Mouse (Mus musculus): ENCODE measurements at regions not wholly inside any gene's neighbourhood (a gene's known extent, or its start where the extent isn't known, plus 50 kb on each side); places are given as distances from the start of the nearest gene placed in this dataset.

GRCm38 (mm10) chr12:71618956-71619355, 211.9 kb upstream of the Daam1 start:
- DNase-seq (ENCODE audit: extremely low read depth, low read depth, low spot score) = no peak

DNA sequence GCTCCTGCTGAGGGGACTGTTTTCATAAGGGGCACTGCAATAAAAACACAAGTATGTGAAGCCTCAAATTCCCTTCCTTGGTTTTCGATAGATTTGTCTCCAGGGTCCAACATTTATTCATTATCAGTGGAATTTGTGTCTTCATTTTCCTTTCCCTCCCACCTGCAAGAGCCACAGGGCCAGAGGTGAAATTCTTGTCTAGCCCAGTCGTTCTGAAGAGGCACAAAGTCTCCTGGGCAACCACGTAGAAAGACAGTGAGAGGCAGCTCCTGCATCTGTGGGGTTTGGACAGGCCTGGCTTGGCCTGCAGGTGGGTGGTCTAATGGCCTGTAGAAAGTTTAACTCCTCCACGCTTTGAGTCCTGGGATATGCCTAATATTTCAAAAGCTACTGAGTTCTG, 211.3 kb upstream of the Daam1 start:
- no peak for DNase-seq (ENCODE audit: extremely low read depth, low read depth, low spot score)

- DNase-seq (ENCODE audit: extremely low read depth, low read depth, low spot score) = no peak
Observed at GRCm38 (mm10) chr12:71621542-71621941, 209.3 kb upstream of the Daam1 start.

- no peak for DNase-seq (ENCODE audit: extremely low read depth, low read depth, low spot score)
Observed at GRCm38 (mm10) chr12:71622761-71623160, 208.1 kb upstream of the Daam1 start.

GRCm38 (mm10) chr12:71623271-71623670, 207.6 kb upstream of the Daam1 start:
- DNase-seq (ENCODE audit: extremely low read depth, low read depth, low spot score) = no peak

GRCm38 (mm10) chr12:71624076-71624475, 206.8 kb upstream of the Daam1 start:
- no peak for DNase-seq (ENCODE audit: extremely low read depth, low read depth, low spot score)

GRCm38 (mm10) chr12:71624676-71625075, 206.2 kb upstream of the Daam1 start:
- no peak for DNase-seq (ENCODE audit: extremely low read depth, low read depth, low spot score)

DNA sequence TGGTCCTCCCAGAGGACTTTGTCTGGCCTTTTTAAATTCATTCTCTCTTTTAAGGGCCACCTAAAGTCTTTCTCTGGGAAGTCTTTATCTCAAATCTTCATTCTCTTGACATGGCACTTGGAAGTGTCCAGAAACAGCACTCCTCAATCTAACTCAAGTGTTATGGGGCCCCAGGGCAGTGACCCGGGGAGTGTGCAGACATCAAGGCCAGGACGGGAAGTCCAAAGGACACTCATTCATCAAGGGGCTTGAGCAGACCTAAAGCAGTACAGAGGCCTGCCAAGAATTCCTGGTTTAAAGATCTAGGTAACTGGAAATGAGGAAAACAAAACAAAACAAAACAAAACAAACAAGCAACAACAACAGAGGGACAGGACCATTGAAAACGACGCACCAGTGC, 205.8 kb upstream of the Daam1 start:
- DNase-seq (ENCODE audit: extremely low read depth, low read depth, low spot score) = no peak

DNA sequence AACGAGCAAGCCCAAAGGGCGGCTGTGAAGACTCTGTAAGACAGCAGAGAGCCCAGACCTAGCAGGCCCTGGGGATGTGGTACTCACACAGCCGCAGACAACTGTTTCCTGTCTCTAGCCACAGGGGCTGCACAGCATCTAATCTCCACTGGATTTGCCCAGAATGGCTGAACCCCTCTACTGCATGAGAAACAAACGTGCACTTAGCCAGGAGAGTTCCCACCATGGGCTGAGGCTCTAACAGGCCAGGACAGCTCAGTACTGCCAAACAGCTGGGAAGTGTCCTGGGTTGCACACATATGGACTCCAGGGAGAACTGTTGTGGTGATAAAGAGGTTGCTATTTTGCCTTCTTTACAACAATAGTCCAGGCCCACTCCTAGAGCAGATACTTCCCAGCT, 204.1 kb upstream of the Daam1 start:
- DNase-seq (ENCODE audit: extremely low read depth, low read depth, low spot score) = no peak

GRCm38 (mm10) chr12:71627421-71628339, 203.2 kb upstream of the Daam1 start:
- DNase-seq (ENCODE audit: extremely low read depth, low read depth, low spot score) = no peak

- no peak for DNase-seq (ENCODE audit: extremely low read depth, low read depth, low spot score)
Observed at GRCm38 (mm10) chr12:71628340-71628738, 202.5 kb upstream of the Daam1 start.

- no peak for DNase-seq (ENCODE audit: extremely low read depth, low read depth, low spot score)
Observed at GRCm38 (mm10) chr12:71628796-71629195, 202.1 kb upstream of the Daam1 start.

GRCm38 (mm10) chr12:71630386-71630785, 200.5 kb upstream of the Daam1 start:
- no peak for DNase-seq (ENCODE audit: extremely low read depth, low read depth, low spot score)

DNA sequence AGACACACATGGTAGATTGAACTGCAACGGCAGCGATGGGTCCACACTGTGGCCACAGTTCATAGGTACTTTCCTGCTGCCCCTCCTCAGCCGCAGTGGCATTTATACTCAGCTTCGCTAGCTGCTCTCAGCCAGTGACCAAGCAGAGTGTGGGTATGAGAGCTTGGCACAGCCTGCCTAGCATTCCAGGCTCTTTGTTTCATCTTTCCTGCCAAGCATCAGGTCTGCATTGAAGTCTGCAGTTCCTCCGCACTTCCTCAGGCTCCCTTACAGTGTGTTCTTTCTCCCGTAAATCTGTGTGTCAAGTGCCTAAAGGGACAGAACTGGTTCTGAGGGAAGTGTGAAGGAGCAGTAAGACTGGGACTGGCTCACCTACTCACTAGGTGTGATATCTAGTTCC, 194.6 kb upstream of the Daam1 start:
- no peak for DNase-seq (ENCODE audit: extremely low read depth, low read depth, low spot score)

DNA sequence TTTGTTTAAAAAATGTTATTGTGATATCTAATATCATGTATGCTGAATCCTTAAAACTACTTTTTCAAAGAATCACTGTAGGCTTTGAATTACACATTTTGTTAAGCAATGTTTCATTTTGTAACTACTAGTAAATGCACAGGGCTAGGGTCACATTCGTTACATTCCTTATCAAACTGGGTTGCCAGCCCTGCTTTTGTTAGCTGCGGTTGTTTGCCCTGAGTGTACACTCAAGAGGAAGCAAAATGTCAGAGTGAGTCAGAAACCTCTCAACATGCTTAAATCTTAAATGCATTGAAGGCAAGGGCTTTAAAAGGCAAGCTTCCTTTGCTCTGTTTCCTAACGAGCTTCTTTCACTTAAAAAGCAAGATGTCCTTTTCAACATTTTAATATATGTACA, 193.6 kb upstream of the Daam1 start:
- DNase-seq (ENCODE audit: extremely low read depth, low read depth, low spot score) = no peak

DNA sequence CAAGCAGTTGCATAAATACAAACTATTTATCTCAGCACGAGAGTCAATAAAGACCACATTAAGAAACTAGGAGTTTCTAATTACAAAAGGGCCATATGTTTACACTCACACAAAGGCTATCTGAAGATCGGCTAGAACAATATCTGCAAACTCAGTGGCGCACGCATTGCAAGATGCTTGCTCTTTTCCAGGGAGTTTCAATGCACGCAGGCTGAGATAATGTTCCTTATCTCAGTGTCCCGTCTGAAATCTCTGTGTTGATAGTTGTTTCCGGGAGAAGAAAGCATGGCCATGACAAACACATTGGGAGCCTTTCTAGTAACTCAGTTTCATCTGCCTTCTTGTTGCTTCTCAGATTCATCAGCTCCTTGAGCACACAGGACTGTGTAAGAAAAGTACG, 192.6 kb upstream of the Daam1 start:
- no peak for DNase-seq (ENCODE audit: extremely low read depth, low read depth, low spot score)

- no peak for DNase-seq (ENCODE audit: extremely low read depth, low read depth, low spot score)
Observed at GRCm38 (mm10) chr12:71640058-71640501, 190.8 kb upstream of the Daam1 start.

DNA sequence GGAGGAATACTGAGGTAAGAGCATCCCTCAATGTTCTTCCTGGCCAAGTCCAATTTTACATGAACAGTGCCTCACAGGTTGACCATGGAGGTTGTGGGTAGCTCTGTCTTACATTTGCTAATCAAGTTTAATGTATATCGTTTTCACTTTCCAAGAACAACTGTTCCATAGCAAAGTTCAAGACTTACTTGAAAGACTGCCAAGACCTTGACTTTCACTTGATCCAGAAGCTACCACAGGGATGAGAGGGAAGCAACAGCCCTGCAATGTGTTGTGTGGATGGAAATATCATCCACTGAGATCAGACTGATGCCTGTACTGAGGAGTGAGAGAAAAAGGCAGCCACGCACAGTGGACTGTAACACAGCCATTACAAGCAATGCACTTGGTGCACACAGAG, 189.4 kb upstream of the Daam1 start:
- DNase-seq (ENCODE audit: extremely low read depth, low read depth, low spot score) = no peak

DNA sequence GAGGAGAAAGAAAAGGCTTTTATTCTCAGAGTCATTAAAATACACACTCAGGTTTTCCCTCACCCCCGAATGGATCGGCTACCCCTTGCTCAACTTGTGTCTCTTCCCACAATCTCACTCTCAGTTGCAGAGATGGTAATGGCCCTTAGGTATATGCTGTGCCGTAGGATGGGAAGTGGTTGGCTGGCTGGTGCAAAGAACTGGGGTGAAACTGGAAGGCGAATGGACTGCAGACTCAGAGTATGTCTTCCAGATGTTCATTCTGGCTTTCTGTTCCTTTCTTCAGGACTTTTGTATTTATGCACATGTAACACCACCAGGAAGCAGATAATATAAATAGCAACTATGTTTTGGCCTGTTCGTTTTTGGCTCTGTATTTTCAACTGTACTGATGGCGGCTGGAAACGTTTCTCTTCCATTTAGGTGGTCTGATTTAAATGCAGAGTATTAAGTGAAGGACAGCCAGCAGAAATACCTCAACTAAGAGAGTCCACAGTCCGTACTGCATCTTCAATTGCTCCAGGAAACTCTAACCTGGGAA, 188.0 kb upstream of the Daam1 start:
- DNase-seq (ENCODE audit: extremely low read depth, low read depth, low spot score) = no peak

- DNase-seq (ENCODE audit: extremely low read depth, low read depth, low spot score) = no peak
Observed at GRCm38 (mm10) chr12:71651251-71651650, 179.6 kb upstream of the Daam1 start.

GRCm38 (mm10) chr12:71693346-71694038, 137.4 kb upstream of the Daam1 start:
- no peak for DNase-seq (ENCODE audit: extremely low read depth, low read depth, low spot score)

DNA sequence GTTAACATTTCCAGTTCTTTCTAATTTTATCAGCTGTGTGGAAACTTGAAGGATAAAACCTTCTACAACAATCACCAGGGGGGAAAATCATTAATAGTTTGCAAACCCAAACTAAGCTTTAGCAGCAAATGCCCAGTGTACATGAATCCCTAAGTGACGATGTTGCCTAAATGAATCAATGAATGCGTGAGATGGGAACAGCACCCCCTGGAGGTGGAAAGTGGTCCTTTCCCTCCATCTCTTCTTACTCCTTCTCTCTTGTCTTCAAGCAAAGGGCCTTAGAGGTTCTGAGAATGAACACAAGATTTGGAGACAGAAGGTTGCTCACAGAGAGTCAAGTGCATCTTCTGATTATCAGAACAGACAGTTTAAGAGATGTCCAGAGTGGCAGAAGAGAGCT, 129.1 kb upstream of the Daam1 start:
- DNase-seq (ENCODE audit: extremely low read depth, low read depth, low spot score) = no peak

All from fat pad, adult 2 months (tissue).